Mouse (Mus musculus): ENCODE data around the gene Tnni2. TPM values are rescaled to one million over a fixed set of nuclear protein-coding genes. Genes with fewer than 3 reads are reported as not detected.

The Tnni2 gene
- polyA plus RNA-seq, 1 experiment, result 4.3 TPM

DNA sequence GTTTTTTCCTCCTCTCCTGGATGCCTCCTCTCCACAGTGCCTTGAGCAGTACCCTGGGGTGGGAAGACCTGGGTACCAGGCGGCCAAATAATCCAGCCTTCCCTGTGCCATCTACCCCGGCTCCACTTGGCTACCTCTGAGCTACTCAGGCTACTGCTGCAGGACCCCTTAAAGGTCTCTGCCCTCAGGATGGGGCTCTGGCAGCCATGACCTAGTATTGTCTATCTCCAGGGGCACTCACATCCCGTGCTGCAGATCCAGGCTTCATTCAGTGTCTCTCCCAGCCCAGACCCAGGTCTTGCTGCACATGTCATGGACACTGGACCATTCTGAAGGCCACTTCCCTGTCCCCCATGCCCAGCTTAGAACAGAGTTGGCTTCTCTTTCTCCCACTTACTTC, 38.3 kb downstream of the Tnni2 start:
- H3K4me1 ChIP-seq (replicated peaks; ENCODE audit: control insufficient read depth, insufficient read depth, low read length), result peaks cover 28% of the 10 kb centered on the region
- H3K27ac ChIP-seq (ENCODE audit: control insufficient read depth, insufficient read depth, low read length), result no peak overlapping the region
- H3K27me3 ChIP-seq (ENCODE audit: control insufficient read depth, insufficient read depth, low read length), result no peaks in the 10 kb centered on the region

DNA sequence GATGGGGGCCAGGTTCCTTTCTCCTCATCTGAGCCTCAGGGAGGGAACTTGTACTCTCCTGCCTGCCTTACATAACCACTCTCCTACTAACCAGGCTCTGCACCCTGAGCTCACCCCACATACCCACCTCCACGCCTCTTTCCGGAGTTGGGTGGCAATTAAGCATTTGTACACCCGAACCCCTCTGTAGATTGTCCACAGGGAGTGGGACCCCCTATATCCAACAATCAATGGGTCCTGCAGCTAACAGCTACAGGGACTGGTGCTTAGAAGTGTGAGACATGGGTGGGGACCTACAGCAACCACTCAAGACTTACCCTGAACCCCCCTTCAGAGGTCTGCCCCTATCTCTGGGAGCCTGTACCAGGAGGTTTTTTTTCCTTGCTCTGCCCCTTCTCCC, 39.1 kb downstream of the Tnni2 start:
- Histone ChIP-seq H3K4me3 (ENCODE audit: control insufficient read depth, insufficient read depth, low read length) (no peak overlapping the region), H3K4me1 (replicated peaks; ENCODE audit: control insufficient read depth, insufficient read depth, low read length) (peaks cover 28% of the 10 kb centered on the region), H3K27ac (ENCODE audit: control insufficient read depth, insufficient read depth, low read length) (no peak overlapping the region), H3K36me3 (ENCODE audit: control insufficient read depth, insufficient read depth, low read length) (peaks cover 18% of the 10 kb centered on the region), H3K27me3 (ENCODE audit: control insufficient read depth, insufficient read depth, low read length) (no peaks in the 10 kb centered on the region)
- no peak for DNase-seq
- WGBS, result 77% methylated on average over 3 of the region's 3 CpGs
- TF ChIP-seq CTCF (IDR thresholded peaks at IDR 0.05; ENCODE audit: borderline replicate concordance, control insufficient read depth, extremely low read depth, insufficient read depth, low read length, poor library complexity), result no peak
- no peak for TF ChIP-seq POLR2A (IDR thresholded peaks at IDR 0.05; ENCODE audit: control insufficient read depth, extremely low read depth, insufficient read depth, low read length, poor library complexity)

More for the DNA sequence above, 38.3 kb downstream of the Tnni2 start:
- Histone ChIP-seq H3K36me3 (ENCODE audit: control insufficient read depth, insufficient read depth, low read length) (peaks cover 10% of the 10 kb centered on the region; the same call in 1 of the 2 replicates), H3K4me3 (ENCODE audit: control insufficient read depth, insufficient read depth, low read length) (no peak overlapping the region)
- TF ChIP-seq POLR2A (IDR thresholded peaks at IDR 0.05; ENCODE audit: control insufficient read depth, extremely low read depth, insufficient read depth, low read length, poor library complexity) (no peak), CTCF (IDR thresholded peaks at IDR 0.05; ENCODE audit: borderline replicate concordance, control insufficient read depth, extremely low read depth, insufficient read depth, low read length, poor library complexity) (no peak)
- DNase-seq, result no peak
- 92% methylated on average over 3 of the region's 3 CpGs for WGBS

DNA sequence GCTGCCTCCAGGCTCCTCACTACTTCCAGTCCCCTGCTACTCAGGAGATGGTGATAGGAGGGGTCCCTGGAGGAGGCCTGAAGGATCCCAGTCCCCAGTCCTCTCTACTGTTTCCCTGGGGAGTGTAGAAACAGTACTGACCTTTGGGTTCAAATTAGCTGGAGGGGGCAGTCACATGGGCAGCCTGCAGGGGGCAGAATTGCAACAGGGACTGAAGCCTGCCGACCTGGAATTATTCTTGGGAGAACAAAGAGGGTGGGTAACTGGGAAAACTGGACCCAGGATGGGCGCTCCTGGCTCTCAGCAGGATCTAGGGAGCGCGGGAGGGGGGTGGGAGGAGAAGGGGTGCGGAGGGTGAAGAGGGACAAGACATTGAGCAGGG, 39.6 kb downstream of the Tnni2 start:
- TF ChIP-seq CTCF (IDR thresholded peaks at IDR 0.05; ENCODE audit: borderline replicate concordance, control insufficient read depth, extremely low read depth, insufficient read depth, low read length, poor library complexity), result peak; percentile 83
- no peak for TF ChIP-seq POLR2A (IDR thresholded peaks at IDR 0.05; ENCODE audit: control insufficient read depth, extremely low read depth, insufficient read depth, low read length, poor library complexity)
- DNase-seq, result peak; percentile 58
- 39% methylated on average over 5 of the region's 5 CpGs for WGBS
- H3K36me3 ChIP-seq (ENCODE audit: control insufficient read depth, insufficient read depth, low read length), result peaks cover 23% of the 10 kb centered on the region
- no peak overlapping the region for H3K4me3 ChIP-seq (ENCODE audit: control insufficient read depth, insufficient read depth, low read length)
- no peaks in the 10 kb centered on the region for H3K27me3 ChIP-seq (ENCODE audit: control insufficient read depth, insufficient read depth, low read length)
- H3K4me1 ChIP-seq (replicated peaks; ENCODE audit: control insufficient read depth, insufficient read depth, low read length), result peaks cover 28% of the 10 kb centered on the region
- no peak overlapping the region for H3K27ac ChIP-seq (ENCODE audit: control insufficient read depth, insufficient read depth, low read length)

DNA sequence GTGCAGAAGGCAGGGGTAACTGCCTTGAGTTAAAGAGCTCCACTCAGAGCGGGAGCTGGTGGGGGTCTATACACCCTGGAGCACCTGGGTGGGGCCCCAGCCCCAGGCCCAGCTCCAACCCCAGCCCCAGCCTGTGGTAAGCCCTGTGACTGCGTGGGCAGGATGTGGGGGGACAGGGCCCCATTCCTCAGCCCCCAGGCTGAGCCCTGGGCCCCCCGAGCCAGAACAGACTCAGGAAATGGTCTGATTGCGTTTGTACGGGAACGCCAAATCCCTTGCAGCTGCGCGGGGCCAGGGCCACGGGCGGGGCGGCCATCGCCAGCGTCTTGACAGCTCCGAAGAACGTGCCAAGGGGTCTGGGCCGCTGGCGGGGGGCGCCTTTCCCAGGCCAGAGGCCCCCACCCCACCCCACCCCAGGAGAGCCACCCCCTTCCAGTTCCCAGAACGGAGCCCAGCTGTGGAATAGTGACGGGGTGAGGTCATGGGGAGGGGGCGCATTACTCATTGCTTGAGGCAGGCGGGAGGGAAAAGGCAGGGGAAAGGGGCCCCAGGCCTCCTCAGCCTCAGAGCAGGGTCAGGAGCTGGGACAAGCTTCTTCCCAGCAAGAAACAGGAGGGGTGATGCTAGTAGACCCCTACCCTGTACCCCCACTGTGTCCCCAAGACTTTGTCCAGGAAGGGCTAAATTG, 40.1 kb downstream of the Tnni2 start:
- H3K4me1 ChIP-seq (replicated peaks; ENCODE audit: control insufficient read depth, insufficient read depth, low read length), result peaks cover 28% of the 10 kb centered on the region
- no peak overlapping the region for H3K27ac ChIP-seq (ENCODE audit: control insufficient read depth, insufficient read depth, low read length)
- WGBS, result 16% methylated on average over 22 of the region's 22 CpGs
- DNase-seq, result peak; percentile 45
- no peaks in the 10 kb centered on the region for H3K27me3 ChIP-seq (ENCODE audit: control insufficient read depth, insufficient read depth, low read length)
- TF ChIP-seq POLR2A (IDR thresholded peaks at IDR 0.05; ENCODE audit: control insufficient read depth, extremely low read depth, insufficient read depth, low read length, poor library complexity), result no peak
- H3K4me3 ChIP-seq (ENCODE audit: control insufficient read depth, insufficient read depth, low read length), result no peak overlapping the region
- peaks cover 28% of the 10 kb centered on the region for H3K36me3 ChIP-seq (ENCODE audit: control insufficient read depth, insufficient read depth, low read length)

DNA sequence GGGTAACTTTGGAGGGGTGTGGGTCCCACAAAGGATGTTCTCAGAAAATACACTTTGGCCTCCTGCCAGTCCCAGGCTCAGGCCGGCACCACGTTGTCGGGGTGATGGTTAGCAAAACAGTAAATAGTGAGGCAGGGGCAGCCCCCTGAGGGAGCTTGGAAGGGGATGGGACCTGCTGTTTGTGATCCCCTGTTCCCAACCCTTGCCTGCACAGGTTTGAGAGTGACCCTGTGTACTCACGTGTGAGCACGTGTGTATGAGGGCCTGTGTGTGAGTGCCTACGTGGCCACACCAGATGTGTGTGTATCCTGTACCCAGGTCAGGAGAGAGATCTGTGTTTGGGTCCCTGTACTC, 40.6 kb downstream of the Tnni2 start:
- Histone ChIP-seq H3K4me1 (replicated peaks; ENCODE audit: control insufficient read depth, insufficient read depth, low read length) (peaks cover 28% of the 10 kb centered on the region), H3K27me3 (ENCODE audit: control insufficient read depth, insufficient read depth, low read length) (no peaks in the 10 kb centered on the region), H3K36me3 (ENCODE audit: control insufficient read depth, insufficient read depth, low read length) (peaks cover 33% of the 10 kb centered on the region), H3K27ac (ENCODE audit: control insufficient read depth, insufficient read depth, low read length) (no peak overlapping the region), H3K4me3 (ENCODE audit: control insufficient read depth, insufficient read depth, low read length) (no peak overlapping the region)
- DNase-seq, result no peak
- TF ChIP-seq POLR2A (IDR thresholded peaks at IDR 0.05; ENCODE audit: control insufficient read depth, extremely low read depth, insufficient read depth, low read length, poor library complexity) (no peak), CTCF (IDR thresholded peaks at IDR 0.05; ENCODE audit: borderline replicate concordance, control insufficient read depth, extremely low read depth, insufficient read depth, low read length, poor library complexity) (no peak)
- 68% methylated on average over 6 of the region's 6 CpGs for WGBS

DNA sequence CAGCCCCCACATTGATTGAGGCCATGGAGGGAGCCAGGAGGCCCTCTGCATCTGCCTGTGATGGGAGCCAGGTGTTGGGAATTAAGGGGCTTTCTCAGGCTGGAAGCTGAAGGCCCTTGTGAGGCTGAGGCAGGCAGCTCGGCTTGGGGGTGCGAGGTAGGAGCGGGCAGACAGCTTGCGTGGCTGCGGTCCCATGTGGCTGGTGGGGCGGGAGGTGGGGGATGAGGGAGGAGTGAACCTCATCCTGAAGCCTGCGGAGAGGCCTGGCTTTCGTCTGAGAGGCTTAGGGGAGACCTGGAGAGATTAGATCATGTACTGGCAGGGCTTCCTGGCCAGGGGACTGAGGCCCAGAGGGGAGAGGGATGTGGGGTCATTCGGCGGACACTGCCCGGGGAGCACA, 41.5 kb downstream of the Tnni2 start:
- no peak for DNase-seq
- Histone ChIP-seq H3K27ac (ENCODE audit: control insufficient read depth, insufficient read depth, low read length) (no peak overlapping the region), H3K36me3 (ENCODE audit: control insufficient read depth, insufficient read depth, low read length) (peaks cover 41% of the 10 kb centered on the region), H3K27me3 (ENCODE audit: control insufficient read depth, insufficient read depth, low read length) (no peaks in the 10 kb centered on the region), H3K4me1 (replicated peaks; ENCODE audit: control insufficient read depth, insufficient read depth, low read length) (peaks cover 28% of the 10 kb centered on the region), H3K4me3 (ENCODE audit: control insufficient read depth, insufficient read depth, low read length) (no peak overlapping the region)
- TF ChIP-seq POLR2A (IDR thresholded peaks at IDR 0.05; ENCODE audit: control insufficient read depth, extremely low read depth, insufficient read depth, low read length, poor library complexity), result no peak
- no peak for TF ChIP-seq CTCF (IDR thresholded peaks at IDR 0.05; ENCODE audit: borderline replicate concordance, control insufficient read depth, extremely low read depth, insufficient read depth, low read length, poor library complexity)
- WGBS, result 90% methylated on average over 11 of the region's 11 CpGs

DNA sequence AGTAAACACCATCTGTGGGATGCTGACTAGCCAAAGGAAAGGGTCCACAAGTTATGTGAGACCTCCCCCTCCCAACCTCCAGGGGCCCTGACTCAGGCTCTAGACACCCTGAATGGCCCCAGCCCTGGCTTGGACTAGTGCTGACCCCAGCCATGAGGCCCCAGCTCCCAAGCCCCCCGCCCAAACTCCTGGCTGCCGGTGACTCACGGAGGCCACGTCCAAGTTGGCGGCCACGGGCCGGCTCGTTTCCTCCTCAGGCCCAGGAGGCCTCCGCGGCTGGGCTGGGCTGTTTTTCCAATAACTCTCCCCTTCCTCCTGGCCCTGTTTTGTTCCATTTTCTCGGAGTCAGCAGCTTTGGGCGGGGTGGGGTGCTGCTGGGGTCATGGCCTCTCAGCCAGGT, 43.2 kb downstream of the Tnni2 start:
- H3K36me3 ChIP-seq (ENCODE audit: control insufficient read depth, insufficient read depth, low read length), result peaks cover 57% of the 10 kb centered on the region
- no peak for DNase-seq
- H3K4me3 ChIP-seq (ENCODE audit: control insufficient read depth, insufficient read depth, low read length), result no peak overlapping the region
- 96% methylated on average over 12 of the region's 12 CpGs for WGBS
- TF ChIP-seq POLR2A (IDR thresholded peaks at IDR 0.05; ENCODE audit: control insufficient read depth, extremely low read depth, insufficient read depth, low read length, poor library complexity) (no peak), CTCF (IDR thresholded peaks at IDR 0.05; ENCODE audit: borderline replicate concordance, control insufficient read depth, extremely low read depth, insufficient read depth, low read length, poor library complexity) (no peak)
- H3K27me3 ChIP-seq (ENCODE audit: control insufficient read depth, insufficient read depth, low read length), result no peaks in the 10 kb centered on the region
- no peak overlapping the region for H3K27ac ChIP-seq (ENCODE audit: control insufficient read depth, insufficient read depth, low read length)
- peaks cover 25% of the 10 kb centered on the region for H3K4me1 ChIP-seq (replicated peaks; ENCODE audit: control insufficient read depth, insufficient read depth, low read length)
